Mouse (Mus musculus) ovary, adult 18-20 months (tissue): ENCODE measurements at regions not wholly inside any gene's neighbourhood (a gene's known extent, or its start where the extent isn't known, plus 50 kb on each side); places are given as distances from the start of the nearest gene placed in this dataset.
A peak's percentile ranks its signal among the peaks of the same experiment; 100 is the strongest.

Source experiments
- DNase-seq: peaks from one replicate; pipeline ENCODE4 v3.0.0; 2022; ENCODE audit warnings: low spot score, mixed read lengths

DNA sequence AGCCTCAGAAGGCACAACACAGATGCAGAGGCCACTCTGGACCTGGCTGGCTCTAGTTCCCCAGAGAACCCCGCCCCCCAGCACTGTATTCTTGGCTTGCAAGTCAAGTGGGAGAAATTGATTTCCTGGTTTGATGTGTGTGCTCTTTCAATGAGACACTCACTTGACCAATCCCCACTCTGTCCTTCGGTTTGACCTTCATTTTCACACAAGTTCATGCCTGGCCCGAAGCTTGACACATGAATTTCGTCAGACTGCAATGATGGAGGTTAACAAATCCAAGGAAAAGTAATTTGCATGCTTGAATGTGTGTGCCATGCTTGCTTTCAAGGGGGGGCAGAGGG lies 333.4 kb upstream of the Mki67 start:
- no peak for DNase-seq

DNA sequence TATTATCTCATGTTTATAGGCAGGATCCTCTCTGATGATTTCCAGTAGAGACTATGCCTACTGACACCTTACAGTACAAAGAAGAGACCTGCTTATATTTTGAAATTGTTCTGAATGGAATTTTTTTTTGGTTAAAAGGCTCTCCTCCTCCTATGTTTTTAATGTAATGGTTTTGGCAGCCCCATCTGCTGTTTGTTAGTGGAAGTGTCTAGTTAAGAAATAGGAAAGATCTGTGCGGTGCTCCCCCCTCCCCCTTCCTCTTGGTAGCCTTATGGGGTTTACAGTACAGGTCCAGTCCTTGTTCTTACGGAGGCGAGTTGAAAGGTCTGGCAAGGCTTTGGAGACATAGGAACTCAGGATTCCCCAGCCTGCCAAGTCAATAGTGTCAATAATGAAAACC lies 334.0 kb upstream of the Mki67 start:
- no peak for DNase-seq

DNA sequence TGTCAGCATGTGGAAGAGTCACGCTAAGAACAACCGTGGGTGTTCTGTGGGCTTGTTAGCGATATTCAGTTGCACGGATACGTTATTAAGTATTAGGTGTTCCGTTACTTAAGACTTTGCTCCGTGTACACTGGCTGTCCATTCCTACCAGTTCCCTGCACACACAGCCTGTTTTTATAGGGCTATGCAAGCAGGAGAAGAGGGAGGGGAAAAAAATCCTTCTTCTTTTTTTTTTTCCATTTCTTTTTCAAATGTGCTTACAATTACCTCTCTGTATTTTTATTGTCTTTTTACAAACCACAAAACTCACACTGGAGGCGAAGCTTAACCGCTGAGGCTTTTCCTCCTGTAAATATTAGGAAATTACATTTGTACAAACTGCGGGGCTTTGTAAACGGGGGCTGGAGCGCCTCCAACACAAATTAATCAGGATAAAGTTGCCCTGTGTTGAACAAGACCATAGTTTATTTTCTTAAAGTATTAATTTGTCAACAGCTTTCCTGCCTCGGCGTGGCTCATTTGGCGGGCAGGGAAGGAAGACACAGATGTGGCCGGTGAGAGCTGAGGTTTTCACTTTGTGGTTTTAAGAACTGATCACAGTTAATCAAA lies 340.8 kb upstream of the Mki67 start:
- no peak for DNase-seq

DNA sequence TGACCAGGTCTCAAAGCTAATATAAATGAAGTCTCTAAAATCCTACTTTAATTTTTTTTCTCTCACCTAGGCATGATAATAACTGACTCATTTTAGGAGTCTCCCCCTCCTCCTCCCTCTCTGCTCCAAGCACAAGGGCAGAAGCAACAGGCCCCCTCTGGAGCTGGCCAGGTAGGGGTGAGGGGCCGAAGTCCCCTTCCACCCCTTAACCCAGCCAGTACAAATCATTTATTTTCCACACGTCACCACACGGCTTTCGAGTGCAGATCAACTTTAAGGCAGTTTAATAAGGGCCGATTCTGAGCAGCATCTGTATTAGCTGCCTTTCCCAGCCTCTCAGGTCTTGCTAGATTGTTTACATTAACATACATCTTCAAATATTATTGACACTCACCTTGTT lies 342.2 kb upstream of the Mki67 start:
- DNase-seq, result no peak

DNA sequence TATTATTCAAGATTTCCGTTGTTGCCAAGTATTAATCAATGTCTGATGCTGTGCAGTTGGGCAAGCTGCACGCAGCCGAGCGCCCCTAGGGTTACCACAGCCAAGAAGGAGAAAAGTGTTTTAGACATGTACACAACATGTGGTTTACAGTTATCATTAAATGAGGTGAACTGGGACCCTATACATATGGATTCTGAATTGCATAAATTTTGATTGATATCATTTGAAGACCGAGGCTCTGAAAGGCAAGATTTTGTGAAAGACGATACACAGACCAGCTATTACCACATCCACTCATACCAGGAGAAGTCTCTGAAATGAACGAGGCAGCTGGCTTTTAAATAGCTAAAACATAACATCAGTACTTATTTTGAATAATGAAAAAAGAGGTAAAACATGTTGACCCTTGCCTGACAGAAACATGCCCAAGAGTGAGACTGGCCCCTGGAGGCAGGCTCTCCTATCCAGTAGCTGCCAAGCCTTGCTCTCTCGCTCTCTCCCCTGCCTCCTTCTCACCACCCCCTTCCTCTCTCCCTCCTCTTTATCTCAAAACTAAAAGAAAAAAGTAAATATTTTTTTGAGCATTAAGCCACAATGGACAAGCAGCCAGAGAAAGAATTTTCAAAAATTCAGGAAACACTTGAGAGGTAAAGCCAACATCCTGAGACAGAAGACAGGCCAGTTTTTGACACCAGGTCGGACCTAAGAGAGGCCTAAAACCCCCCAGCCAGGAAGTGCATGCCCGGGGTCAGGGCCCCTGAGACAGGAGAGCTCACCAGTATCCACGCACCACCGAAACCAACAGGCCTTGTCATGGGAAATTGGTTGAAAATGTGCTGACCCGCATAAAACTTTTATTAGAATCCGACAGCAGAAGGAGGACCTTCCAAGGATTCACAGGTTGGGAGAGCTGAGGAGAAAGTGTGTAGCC lies 342.9 kb upstream of the Mki67 start:
- DNase-seq, result no peak

DNA sequence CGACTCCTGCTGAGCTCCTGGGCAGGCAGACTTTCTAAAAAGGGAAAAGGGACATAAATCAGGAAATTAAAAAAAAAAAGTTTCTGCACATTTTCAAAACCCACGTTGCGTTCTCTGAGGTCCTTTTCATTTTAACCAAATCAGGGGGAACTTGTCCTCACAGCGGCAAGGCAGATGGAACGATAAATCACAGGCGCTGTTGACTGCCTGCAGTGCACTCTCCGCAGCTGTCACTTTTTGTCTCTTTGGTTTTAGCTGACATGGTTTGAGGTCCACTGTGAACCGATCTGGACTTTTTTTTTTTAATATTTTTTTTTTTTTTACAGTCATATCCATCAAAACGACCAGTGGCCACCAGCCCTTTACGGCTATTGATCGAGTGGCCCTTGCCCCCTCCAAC lies 343.7 kb upstream of the Mki67 start:
- no peak for DNase-seq

DNA sequence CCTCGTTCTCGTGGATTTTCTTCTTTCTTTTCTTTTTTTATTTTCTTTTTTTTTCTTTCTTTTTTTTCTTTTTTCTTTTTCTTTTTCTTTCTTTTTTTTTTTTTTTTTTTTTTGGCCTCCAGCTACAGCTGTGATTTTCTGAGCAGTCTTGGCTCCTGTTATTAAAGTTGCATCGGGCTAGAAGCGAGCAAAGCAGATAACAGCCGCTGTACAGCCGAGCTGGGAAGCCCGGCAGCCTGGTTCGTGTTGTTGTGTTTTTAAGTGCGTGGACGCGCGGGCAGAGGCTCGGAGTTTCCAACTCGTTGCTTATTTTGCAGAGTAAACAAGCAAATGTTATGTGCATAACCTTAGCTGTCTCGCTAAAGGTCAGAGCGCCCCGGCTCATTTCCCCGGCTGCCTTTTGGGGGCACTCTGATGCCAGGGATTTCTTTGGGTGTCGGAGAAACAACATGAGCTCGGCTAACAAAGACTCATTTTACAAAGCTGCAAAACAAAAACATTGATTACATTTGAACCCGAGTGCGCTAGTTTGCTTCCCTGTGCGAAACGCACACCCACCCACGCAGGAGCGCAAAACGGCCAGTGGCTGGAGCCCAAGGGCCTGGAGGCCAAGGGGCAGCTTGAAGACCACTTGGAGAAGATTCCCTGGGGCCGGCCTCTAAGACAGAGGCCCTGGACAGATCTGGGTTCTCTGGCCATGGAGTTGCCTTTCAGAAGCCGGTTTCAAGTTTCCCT lies 344.3 kb upstream of the Mki67 start:
- peak; percentile 49 for DNase-seq

DNA sequence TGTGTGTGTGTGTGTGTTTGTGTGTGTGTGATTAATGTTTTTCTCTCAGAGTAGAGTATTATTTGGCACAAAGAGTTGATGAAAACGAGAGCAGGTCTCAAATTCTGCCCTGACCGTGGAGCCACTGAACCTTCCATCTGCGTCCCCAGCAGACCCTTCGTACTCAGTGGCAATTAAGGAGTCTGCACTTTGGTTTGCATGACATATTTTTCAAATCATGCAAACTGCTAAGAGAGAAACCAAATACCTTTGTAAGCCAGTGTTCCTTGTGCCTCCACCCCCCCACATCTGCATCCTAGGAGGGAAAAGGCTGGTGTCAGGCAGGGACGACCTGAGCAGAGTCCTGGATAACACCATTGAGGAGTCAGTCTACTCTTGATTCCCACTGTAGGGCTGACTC lies 346.5 kb upstream of the Mki67 start:
- DNase-seq, result no peak

DNA sequence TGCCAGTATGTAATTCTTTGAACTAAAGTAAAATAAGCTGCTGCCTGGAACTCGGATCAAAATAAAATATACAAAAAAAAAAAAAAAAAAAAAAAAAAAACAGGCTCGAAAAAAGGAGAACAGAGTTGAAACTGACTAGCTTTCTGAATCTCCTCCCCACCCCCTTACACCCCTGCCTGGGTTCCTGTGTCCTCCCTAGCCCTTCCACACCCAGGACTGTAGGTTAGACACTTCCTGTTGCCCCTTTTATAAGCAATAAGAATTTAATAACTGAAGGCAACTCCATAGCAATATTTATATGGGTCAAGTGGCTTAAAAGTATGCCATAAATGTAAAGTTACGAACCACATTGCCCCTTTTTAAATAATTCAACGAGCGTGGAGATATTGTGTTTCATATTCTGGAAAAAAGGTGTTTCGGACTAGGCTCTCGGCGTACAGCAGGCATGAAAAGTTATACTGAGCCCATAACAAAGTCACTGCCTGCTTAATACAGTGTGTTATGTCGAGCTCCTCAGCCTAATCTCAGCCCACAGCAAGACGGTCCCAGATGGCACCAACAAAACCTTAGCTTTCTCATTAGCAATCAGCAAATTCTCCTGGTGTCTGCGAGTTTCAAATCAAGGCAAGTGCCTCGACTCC lies 349.0 kb upstream of the Mki67 start:
- DNase-seq, result no peak

DNA sequence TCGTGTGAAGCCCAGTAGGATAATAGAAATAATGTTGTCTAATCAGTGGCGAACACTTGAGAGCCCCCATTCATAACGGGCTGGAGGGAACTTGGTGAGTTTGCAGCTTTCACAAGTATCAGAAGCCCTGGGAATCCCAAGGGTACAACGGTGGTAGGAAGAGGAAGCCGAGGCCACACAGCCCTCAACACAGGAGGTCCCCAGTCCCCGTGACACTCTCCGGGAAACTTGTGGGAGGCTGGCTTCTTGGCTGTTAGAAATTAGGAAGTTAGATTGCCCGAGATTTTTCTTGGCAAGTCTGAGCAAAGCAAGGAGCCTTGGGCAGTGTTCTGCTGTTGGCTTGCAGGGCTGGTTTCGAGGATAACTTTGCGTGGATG lies 349.5 kb upstream of the Mki67 start:
- DNase-seq, result no peak

DNA sequence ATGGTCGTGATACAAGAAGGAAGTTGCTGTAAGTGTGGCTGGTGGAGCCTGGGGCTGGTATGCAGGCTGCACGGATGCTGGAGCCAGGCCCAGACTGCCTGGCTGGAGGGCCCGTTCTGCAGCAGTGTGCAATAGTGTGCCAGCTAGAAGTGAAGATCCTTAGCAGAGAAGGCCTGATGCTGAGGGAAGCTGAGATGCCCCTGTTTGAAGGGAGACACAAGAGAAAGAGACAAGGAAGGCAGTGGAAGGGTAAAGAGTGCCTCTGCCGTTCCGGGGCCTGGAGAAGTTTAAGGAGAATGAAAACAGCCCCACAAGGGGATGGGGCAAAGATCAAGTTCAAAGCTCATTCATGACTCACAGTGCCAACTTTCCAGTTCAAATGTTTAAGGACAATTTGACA lies 354.7 kb upstream of the Mki67 start:
- DNase-seq, result no peak

DNA sequence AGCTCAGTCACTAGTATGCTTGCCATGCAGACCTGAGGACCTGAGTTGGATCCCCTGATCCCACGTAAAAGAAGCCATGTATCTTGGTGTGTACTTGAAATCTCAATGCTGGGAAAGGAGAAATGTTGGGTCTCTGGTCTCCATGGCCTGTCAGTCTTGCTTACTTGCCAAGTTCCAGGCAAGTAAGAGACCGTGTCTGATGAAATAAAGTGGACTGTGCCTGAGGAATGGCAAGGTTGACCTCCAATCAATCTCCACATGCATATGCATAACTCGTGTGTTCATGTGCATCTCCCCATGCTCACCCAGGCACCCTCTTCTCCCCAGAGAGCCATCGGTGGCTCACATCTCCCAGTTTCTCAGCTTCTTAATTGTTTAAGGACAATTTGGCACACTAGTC lies 355.2 kb upstream of the Mki67 start:
- DNase-seq, result no peak

DNA sequence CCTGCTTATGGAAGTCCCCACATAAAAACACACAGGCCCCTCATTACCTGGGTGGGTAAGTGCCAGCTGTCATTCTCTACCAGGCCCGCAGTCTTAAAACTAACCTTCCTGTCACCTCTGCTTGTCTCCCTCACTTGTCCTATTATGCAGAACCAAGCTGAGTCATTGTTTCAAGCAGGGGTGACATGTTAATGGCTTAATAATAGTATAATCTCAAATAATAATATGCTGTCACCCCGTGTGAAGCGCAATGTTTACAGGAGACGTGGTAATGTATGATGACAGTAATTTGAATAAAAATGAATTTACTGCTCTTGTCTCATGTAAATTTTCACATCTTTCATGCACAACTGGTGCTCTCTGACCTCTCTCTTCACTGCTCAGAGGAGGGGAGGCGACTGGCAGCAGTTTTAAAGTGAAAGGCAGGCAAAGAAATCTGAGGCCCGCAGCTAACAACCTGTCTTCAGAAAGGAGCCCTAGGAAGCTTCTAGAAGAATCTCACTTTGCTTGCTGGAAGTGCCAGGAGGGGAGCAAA lies 357.2 kb upstream of the Mki67 start:
- DNase-seq, result no peak

DNA sequence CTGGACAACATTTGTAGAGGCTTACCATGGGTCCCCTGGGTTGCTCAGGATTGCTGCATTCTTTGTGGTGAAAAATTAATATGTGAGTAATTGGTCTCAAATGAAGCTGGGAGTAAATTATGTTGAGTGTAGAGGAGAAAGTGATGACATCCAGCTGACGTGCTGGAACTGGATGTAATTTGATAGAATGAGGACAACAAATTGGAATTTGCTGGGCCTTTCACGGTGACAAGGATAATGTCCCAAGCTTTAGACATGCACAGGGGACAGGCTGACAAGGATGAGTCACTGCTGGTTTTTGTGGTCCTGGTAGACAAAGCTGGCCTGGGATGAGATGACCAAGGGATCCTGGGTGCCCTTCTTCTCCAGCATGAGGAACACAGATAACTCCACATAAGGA lies 357.9 kb upstream of the Mki67 start:
- no peak for DNase-seq

DNA sequence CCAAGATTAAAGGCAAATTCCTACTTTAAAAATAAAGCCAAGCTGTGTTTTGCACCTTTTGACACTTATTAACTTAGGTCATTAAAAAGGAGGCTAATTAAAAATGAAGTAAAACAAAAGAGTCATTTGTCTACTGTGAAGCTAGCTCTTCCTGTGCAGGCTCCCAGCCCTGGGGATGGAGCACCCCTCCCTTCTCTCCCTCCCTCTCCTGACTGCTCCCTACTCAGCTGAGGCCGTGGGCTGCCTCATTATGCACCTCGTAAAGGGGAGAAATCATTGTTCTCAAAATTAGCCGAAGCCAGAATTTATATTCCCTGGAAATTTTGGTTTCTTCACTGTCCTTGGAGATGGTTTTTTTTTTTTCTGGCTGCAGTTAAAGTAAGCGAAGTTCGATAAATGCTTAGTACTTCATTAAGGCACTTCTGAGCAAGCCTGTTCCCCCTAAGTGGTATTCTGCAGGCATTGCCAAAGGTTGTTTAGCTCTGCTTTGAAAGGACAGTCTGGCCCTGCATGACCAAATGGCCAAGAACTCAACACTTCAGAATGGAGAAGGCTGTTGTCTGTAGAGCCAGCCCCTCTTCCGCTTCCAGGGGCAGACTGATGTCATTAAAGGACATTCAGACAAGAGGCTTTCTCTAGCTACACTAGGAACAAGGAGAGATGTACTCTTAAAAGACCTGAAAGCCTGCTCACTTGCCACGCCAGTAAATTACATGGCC lies 365.5 kb upstream of the Mki67 start:
- DNase-seq, result no peak

DNA sequence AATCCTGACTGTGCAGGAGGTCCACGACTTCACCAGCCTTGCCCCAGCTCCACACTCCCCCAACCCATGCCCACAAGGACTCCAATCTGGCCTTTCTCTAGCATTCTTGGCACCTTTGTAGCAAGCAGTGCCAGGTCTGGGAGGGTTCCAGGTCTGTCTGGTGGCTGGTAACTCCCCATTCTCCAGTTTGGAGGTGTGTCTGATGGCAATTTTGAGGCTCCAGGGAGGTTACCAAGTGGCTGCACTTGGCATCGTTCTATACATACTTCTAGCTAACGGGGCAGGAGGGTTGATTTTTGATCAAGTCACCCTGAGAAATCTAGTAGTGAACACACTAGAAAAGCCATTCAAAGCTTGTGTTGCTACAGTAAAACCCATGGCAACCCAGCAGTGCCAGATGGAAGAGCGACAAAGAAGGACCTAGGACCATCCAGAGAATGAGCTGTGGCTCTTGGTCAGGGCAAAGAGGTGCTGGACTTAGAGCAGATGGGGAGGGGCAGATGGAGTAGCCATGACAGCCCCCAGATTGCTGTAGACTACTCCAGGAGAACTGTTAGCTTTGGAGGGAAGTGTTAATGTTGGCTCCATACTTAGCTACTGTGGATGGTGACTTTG lies 366.2 kb upstream of the Mki67 start:
- DNase-seq, result peak; percentile 6

DNA sequence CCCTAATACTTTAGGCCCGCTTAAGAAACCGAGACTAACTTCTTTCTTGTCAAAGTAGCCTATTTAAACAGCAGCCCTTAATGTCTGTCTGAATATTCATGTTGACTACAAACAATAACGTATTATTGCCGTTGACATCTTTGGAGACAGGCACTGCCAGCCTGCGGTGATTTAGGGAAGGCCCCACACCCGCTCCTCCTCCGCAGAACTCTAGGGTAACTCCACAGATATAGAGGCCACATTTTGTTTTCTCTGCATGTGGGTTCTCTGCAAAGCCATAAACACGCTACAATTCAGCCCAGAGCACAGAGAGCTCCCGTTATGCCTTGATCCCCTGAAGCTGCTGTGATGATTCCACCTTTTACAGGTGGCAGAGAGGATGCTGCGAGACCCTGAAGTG lies 366.8 kb upstream of the Mki67 start:
- no peak for DNase-seq

DNA sequence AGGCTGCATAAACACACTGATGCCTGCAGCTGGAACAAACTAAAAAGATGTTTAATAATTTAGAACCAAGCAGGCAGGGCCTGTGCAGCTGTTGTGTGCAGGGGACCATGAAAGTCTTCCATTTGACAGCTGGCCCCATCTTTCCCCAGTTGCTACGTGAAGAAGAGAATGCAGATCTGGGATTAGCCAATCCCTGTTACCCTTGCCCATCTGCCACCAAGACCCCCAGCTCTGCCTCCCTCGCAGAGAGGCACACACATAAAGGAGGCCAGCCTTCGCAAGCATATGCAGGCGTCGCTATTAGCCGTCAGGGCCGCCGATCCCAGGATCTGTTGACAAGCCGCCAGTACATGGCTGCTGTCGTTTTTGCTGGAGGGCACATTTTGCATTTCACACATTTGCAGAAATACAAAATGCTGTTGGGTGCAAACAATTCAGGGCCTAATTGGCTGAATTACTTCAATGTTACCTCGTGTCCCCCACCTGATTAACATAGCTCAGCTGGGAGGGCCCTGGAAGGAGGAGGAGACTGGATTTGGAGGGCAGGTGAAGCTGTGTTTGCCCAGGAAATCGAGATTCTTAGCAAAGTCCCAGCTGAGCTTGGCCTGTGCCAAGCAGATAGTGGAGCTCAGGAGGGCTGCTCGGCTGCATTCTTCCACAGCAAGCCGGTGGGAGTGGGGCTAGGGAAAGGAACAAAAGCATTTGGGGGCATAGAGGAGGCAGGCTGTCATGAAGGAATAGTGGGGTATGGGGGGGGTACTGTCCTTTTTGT lies 367.6 kb upstream of the Mki67 start:
- no peak for DNase-seq

DNA sequence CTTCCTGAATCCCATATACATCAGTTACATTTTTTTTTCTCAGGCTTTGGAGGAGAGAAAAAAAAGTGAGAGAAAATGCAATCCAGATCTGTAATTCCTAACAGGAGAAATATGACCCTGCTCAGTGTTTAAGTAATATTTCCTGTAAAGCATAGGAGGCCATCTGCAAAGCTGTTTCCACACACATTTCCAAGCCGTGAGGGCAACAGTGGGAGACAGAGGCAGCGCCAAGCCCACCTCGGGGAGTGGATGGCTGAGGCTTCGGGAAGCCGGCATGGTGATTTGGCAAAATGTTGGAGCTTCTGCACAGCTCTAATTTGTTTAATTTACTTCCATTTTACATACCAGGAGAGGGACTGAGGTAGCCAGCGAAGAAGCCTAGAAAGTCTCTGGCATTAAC lies 372.6 kb upstream of the Mki67 start:
- DNase-seq, result no peak

DNA sequence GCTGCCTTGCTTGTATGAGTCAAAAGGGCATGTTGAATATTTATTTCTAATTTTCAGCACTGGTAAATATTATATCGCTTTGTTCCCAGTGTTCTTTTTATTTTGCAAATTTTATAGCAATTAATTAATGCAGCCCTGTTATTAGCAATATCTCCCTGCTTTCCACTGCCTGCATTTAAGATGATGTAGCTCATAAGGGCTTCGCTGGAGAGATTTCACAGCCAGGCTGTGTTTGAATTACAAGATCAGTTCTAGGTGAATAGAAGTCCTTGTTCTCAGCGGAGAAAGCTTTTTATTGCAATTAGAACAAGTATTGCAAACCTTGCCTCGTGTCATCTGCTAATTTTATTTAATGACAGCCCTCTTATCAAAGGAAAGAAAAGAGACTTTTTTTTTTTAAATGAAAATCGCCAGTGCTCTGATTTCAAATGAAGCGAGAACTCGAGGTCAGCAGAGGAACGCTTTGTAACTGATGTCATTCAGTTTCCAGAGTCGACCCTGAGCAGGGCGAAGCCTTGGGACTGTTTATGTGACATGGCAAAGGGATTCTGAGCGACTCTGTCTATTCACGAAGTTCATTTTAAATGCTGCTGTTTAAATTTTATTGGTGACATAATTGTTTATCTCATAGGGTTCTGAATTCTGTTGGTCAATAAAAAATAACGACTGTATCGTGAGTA lies 378.7 kb upstream of the Mki67 start:
- no peak for DNase-seq
